Mouse (Mus musculus): ENCODE measurements around the gene Bbs9. TPM values are rescaled to one million over a fixed set of nuclear protein-coding genes. Genes with fewer than 3 reads are reported as not detected.
A peak's percentile ranks its signal among the peaks of the same experiment; 100 is the strongest.

The Bbs9 gene
- polyA plus RNA-seq, 1 experiment from 2014 or later: 19.6 TPM

GRCm38 (mm10) chr9:22476265-22476664 is 750 bp downstream of the Bbs9 start:
- Histone ChIP-seq H3K4me1 (replicated peaks) (peaks cover 12% of the 10 kb centered on the region), H3K36me3 (no peaks in the 10 kb centered on the region), H3K9me3 (no peaks in the 10 kb centered on the region), H3K27ac (replicated peaks) (peak overlapping the region; percentile 61; the same call in 1 of the 2 replicates), H3K4me3 (peak overlapping the region; percentile 48), H3K27me3 (no peaks in the 10 kb centered on the region), H3K9ac (peak overlapping the region; percentile 37), H3K4me2 (peak overlapping the region; percentile 77)
- WGBS: 6% methylated on average over 10 of the region's 10 CpGs
- ATAC-seq (ENCODE audit: low FRiP score, low read depth): no peak

- H3K4me1 ChIP-seq (replicated peaks): peaks cover 12% of the 10 kb centered on the region
- H3K9ac ChIP-seq: no peak overlapping the region
- no peaks in the 10 kb centered on the region for H3K27me3 ChIP-seq
- WGBS: 96% methylated on average over 8 of the region's 8 CpGs
- H3K4me2 ChIP-seq: no peak overlapping the region
- H3K4me3 ChIP-seq: no peak overlapping the region
- H3K27ac ChIP-seq (replicated peaks): no peak overlapping the region
- H3K36me3 ChIP-seq: no peaks in the 10 kb centered on the region
- ATAC-seq (ENCODE audit: low FRiP score, low read depth): no peak
- H3K9me3 ChIP-seq: no peaks in the 10 kb centered on the region
Observed at GRCm38 (mm10) chr9:22478946-22479345, 3.4 kb downstream of the Bbs9 start.

- ATAC-seq (ENCODE audit: low FRiP score, low read depth): no peak
- Histone ChIP-seq H3K27me3 (no peaks in the 10 kb centered on the region), H3K4me2 (no peak overlapping the region), H3K27ac (replicated peaks) (no peak overlapping the region), H3K4me3 (no peak overlapping the region), H3K9ac (no peak overlapping the region), H3K9me3 (no peaks in the 10 kb centered on the region), H3K4me1 (replicated peaks) (no peaks in the 10 kb centered on the region), H3K36me3 (no peaks in the 10 kb centered on the region)
- WGBS: 93% methylated on average over 8 of the region's 8 CpGs
Observed at GRCm38 (mm10) chr9:22483866-22484561, 8.5 kb downstream of the Bbs9 start.

- WGBS: 92% methylated on average over 12 of the region's 12 CpGs
- no peak overlapping the region for H3K27ac ChIP-seq (replicated peaks)
Observed at GRCm38 (mm10) chr9:22484562-22485308, 9.2 kb downstream of the Bbs9 start.

GRCm38 (mm10) chr9:22486211-22486610 is 10.7 kb downstream of the Bbs9 start:
- H3K27me3 ChIP-seq: no peaks in the 10 kb centered on the region
- no peak overlapping the region for H3K4me3 ChIP-seq
- ATAC-seq (ENCODE audit: low FRiP score, low read depth): no peak
- no peak overlapping the region for H3K4me2 ChIP-seq
- no peaks in the 10 kb centered on the region for H3K9me3 ChIP-seq
- H3K27ac ChIP-seq (replicated peaks): no peak overlapping the region
- H3K4me1 ChIP-seq (replicated peaks): no peaks in the 10 kb centered on the region
- WGBS: 94% methylated on average over 7 of the region's 7 CpGs
- H3K9ac ChIP-seq: no peak overlapping the region
- H3K36me3 ChIP-seq: no peaks in the 10 kb centered on the region

More at GRCm38 (mm10) chr9:22484562-22485308, 9.2 kb downstream of the Bbs9 start:
- Histone ChIP-seq H3K4me2 (no peak overlapping the region), H3K4me1 (replicated peaks) (no peaks in the 10 kb centered on the region), H3K9ac (no peak overlapping the region), H3K36me3 (no peaks in the 10 kb centered on the region), H3K27me3 (no peaks in the 10 kb centered on the region), H3K4me3 (no peak overlapping the region), H3K9me3 (no peaks in the 10 kb centered on the region)
- no peak for ATAC-seq (ENCODE audit: low FRiP score, low read depth)

GRCm38 (mm10) chr9:22488963-22489362 is 13.4 kb downstream of the Bbs9 start:
- no peak overlapping the region for H3K4me3 ChIP-seq
- ATAC-seq (ENCODE audit: low FRiP score, low read depth): no peak
- H3K36me3 ChIP-seq: no peaks in the 10 kb centered on the region
- H3K27ac ChIP-seq (replicated peaks): no peak overlapping the region
- no peaks in the 10 kb centered on the region for H3K27me3 ChIP-seq
- no peak overlapping the region for H3K9ac ChIP-seq
- no peak overlapping the region for H3K4me2 ChIP-seq
- WGBS: 62% methylated on average over 9 of the region's 9 CpGs
- H3K9me3 ChIP-seq: no peaks in the 10 kb centered on the region
- H3K4me1 ChIP-seq (replicated peaks): no peaks in the 10 kb centered on the region

- WGBS: 86% methylated on average over 9 of the region's 9 CpGs
- H3K36me3 ChIP-seq: no peaks in the 10 kb centered on the region
- no peak for ATAC-seq (ENCODE audit: low FRiP score, low read depth)
- no peak overlapping the region for H3K9ac ChIP-seq
- no peak overlapping the region for H3K27ac ChIP-seq (replicated peaks)
- H3K27me3 ChIP-seq: no peaks in the 10 kb centered on the region
- H3K9me3 ChIP-seq: no peaks in the 10 kb centered on the region
- H3K4me3 ChIP-seq: no peak overlapping the region
- no peaks in the 10 kb centered on the region for H3K4me1 ChIP-seq (replicated peaks)
- no peak overlapping the region for H3K4me2 ChIP-seq
Observed at GRCm38 (mm10) chr9:22494203-22494807, 18.8 kb downstream of the Bbs9 start.

- Histone ChIP-seq H3K4me1 (replicated peaks) (no peaks in the 10 kb centered on the region), H3K27me3 (no peaks in the 10 kb centered on the region), H3K27ac (replicated peaks) (no peak overlapping the region), H3K4me3 (no peak overlapping the region), H3K9me3 (no peaks in the 10 kb centered on the region), H3K4me2 (no peak overlapping the region), H3K9ac (no peak overlapping the region), H3K36me3 (no peaks in the 10 kb centered on the region)
- ATAC-seq (ENCODE audit: low FRiP score, low read depth): no peak
- WGBS: 91% methylated on average over 2 of the region's 2 CpGs
Observed at GRCm38 (mm10) chr9:22495133-22495532, 19.6 kb downstream of the Bbs9 start.

- 88% methylated on average over 6 of the region's 6 CpGs for WGBS
- Histone ChIP-seq H3K27me3 (no peaks in the 10 kb centered on the region), H3K4me1 (replicated peaks) (no peaks in the 10 kb centered on the region), H3K9ac (no peak overlapping the region), H3K9me3 (no peaks in the 10 kb centered on the region), H3K4me2 (no peak overlapping the region), H3K27ac (replicated peaks) (no peak overlapping the region), H3K36me3 (no peaks in the 10 kb centered on the region), H3K4me3 (no peak overlapping the region)
- no peak for ATAC-seq (ENCODE audit: low FRiP score, low read depth)
Observed at GRCm38 (mm10) chr9:22497021-22497767, 21.7 kb downstream of the Bbs9 start.

GRCm38 (mm10) chr9:22502972-22503371 is 27.5 kb downstream of the Bbs9 start:
- Histone ChIP-seq H3K4me3 (no peak overlapping the region), H3K9me3 (no peaks in the 10 kb centered on the region), H3K4me2 (no peak overlapping the region), H3K9ac (no peak overlapping the region), H3K27me3 (no peaks in the 10 kb centered on the region), H3K27ac (replicated peaks) (no peak overlapping the region), H3K36me3 (no peaks in the 10 kb centered on the region), H3K4me1 (replicated peaks) (no peaks in the 10 kb centered on the region)
- ATAC-seq (ENCODE audit: low FRiP score, low read depth): no peak
- 66% methylated on average over 2 of the region's 2 CpGs for WGBS

GRCm38 (mm10) chr9:22503581-22503980 is 28.1 kb downstream of the Bbs9 start:
- WGBS: 79% methylated on average over 5 of the region's 5 CpGs

GRCm38 (mm10) chr9:22505574-22505973 is 30.1 kb downstream of the Bbs9 start:
- 84% methylated on average over 2 of the region's 2 CpGs for WGBS
- Histone ChIP-seq H3K27ac (replicated peaks) (no peak overlapping the region), H3K36me3 (no peaks in the 10 kb centered on the region), H3K9ac (no peak overlapping the region), H3K9me3 (no peaks in the 10 kb centered on the region), H3K27me3 (no peaks in the 10 kb centered on the region), H3K4me3 (no peak overlapping the region), H3K4me2 (no peak overlapping the region), H3K4me1 (replicated peaks) (no peaks in the 10 kb centered on the region)
- no peak for ATAC-seq (ENCODE audit: low FRiP score, low read depth)

More at GRCm38 (mm10) chr9:22503581-22503980, 28.1 kb downstream of the Bbs9 start:
- no peak overlapping the region for H3K4me2 ChIP-seq
- no peaks in the 10 kb centered on the region for H3K4me1 ChIP-seq (replicated peaks)
- H3K36me3 ChIP-seq: no peaks in the 10 kb centered on the region
- H3K4me3 ChIP-seq: no peak overlapping the region
- H3K9ac ChIP-seq: no peak overlapping the region
- no peaks in the 10 kb centered on the region for H3K9me3 ChIP-seq
- no peak overlapping the region for H3K27ac ChIP-seq (replicated peaks)
- no peak for ATAC-seq (ENCODE audit: low FRiP score, low read depth)
- no peaks in the 10 kb centered on the region for H3K27me3 ChIP-seq

Data from hindbrain, embryonic 15.5 days (tissue).